Mouse (Mus musculus): ENCODE measurements around the gene Mafg. TPM values are rescaled to one million over a fixed set of nuclear protein-coding genes. Genes with fewer than 3 reads are reported as not detected.
"Not testable (repeated sequence)": the region's sequence is repeated elsewhere in the genome, so short reads cannot be mapped to it uniquely, and the experiment has no call there.

Gene Mafg
- total RNA-seq, 1 experiment from 2014 or later = 76.5 TPM

DNA sequence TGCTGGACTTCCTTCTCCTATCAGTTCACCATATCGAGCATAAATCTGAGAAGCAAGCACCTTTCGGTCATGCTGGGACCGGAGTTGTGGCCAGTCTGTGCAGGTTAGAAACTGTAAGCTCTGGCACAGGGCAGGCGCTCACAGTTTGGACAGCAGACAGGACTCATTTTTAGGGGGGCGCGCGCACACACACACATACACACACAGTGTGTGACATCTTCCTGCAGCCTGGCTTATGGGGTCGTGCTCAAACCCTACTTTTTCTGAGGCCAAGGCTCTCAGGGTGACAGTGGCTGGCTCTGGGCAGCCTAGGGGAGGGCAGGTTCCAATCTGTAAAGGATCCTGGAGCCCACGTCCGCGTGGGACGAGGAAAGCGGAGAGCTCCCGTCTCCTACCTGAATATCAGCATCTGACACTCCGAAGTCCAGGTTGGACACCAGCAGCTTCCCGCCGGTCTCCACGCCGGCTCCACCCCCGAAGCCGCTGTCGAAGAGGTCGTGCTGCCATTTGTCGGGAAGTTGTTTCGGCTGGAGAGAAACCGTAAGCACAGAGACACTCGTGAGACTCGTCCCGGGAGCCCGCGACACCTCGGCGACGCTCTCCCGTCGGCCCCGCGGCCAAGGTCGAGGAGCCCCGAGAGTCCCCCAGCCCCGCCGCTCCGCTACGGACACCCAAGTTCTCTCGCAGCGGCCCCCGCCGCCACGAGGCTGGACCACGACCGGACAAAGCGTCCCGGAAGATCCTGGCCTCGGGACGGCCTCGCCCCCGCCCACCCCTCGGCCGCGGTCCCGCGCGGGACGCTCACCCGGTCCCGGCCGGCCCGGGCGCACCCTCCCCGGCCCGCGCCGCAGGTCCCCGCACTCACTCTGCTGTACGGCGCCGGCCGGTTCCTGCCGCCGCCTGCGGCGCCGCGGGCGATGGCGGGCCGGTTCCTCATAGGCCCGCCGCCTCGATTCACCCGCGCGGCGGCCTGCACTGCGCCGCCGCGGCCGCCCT, 35.9 kb downstream of the Mafg start:
- DNase-seq = peak; percentile 31

DNA sequence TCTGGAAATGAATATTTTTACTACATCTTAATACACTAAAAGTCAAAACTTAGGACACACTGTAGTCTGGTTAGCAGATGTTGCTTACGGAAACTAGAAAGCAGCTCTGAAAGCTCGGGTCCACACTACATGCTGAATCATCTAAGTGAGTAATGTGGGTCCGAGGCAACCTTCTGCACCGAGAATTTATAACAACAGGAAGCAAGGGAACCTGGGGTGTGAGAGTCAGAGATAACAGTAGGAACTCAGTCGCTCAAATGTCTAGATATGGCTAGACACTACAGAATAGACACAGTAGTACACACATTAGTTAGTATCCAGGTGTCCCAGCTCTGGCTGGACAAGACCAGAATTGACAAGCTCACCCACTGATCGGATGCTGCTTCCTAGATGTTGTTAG, 44.9 kb downstream of the Mafg start:
- DNase-seq = no peak

DNA sequence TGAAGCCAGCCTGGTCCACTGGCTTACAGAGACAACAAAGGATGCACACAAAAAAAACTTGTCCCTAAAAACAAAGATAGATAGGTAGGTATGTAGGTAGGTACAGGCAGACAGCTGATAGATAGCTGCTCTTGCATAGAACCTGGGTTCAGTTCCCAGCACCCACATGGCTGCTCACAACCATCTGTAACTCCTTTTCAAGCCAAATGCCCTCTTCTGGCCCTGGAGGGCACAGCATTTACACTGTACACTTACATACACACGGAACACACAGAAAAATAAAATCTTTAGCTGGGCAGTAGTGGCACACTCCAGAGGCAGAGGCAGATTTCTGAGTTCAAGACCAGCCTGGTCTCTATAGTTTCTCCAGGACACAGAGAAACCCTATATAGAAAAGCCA, 49.5 kb downstream of the Mafg start:
- no peak for DNase-seq

DNA sequence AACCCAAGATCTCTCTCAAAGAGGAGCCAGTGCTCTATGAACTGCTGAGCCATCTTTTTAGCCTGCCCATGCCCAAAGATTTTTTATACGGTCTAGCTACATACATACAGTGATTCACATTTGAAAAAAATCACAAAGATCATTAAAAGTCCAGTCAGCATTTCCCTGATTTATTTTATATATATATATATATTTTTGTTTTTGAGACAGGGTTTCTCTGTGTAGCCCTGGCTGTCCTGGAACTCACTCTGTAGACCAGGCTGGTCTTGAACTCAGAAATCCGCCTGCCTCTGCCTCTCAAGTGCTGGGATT, 50.5 kb downstream of the Mafg start:
- not testable (repeated sequence) for DNase-seq

DNA sequence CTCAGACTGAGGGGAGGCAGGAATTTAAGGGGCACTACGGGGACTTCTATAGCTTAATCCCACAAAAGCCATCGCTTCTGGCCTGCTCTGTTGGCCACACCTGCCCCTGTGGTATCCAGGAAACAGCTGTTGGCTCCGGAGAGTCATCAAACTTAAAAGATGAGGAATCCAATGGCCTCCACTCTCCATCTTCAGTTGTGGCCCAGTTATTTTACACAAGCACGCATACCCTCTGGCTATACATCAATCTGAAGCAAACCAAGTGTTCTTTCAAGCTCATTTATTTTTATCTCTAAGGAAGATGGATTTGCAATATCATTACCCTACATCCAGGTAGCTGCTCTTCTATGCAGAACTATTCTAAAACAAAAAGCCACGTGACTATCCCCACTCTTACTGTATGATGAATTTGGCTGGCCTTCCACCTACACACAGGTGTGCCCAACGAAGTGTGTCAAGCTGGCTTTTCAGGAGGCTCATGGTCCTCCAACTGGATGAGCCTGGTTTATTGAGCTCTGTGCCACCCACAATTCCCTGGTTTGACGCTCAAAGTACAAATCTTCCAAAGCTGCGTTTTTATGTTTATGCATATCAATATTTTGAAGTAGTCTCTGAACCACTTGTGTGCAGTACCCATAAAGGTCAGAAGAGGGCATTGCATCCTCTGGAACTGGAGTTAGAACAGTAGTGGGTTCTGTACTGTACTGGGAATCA, 51.0 kb downstream of the Mafg start:
- DNase-seq = no peak

DNA sequence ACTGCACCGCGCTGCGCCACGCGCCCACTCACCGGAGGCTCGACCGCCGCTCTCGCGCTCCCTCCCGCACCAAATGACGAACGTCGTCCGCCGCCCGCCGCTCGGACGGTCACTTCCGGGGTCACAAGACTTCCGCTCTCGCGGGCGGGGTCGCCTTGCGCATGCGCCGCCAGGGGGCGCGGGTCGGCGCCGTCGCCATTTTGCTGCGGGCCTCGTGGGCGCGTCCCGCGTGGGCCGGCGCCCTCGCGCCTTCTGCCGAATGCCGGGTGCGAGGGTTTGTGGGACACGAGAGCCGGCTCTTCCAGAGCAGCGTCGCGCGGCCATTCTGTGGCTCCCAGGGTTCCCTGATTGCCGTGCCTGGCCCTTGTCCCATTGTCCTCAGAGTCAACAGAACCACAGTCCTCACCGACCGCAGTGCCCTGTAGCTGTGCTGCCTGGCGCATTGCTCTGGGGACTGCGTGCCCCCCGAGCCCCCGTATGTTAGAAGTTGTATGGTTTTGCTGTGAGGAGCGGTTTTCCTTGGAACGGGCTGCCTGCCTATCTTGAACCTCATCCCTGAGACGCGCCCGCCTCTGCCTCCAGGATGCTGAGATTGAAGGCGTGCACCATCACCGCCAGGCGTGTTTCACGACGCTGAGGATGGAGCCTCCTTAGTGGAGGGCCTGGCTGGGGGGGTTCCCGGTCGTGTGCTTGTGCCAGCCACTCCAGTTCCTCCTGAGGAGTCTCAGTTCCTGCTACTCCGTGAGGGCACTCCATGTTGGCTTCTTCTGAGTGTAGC, 51.7 kb downstream of the Mafg start, which contains the start of gene Arhgdia:
Arhgdia (minus strand) TSS at position 135 of the 778 bp plus-strand sequence.
- DNase-seq = peak; percentile 92

DNA sequence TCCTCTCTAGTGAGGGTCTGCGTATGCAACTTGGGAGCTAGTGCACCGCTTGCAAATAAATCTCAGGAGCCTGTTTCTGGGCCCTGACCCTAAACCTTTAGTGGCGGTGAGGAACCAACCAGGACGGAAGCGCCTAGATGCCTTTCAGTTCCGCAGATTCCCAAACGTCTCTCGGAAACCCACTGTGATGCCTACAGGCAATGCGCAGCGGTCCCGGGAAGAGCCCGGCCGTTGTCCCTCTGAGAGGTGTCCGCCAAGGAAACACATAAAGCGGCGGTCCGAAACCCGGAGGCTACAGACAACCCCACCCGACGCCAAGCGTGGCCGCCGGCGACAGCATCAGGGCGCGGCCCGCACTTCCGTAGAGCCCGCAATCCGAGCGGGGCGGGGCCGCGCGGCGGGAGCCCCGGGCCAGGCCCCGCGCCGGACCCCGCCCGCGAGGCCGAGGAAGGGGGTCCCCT, 52.5 kb downstream of the Mafg start:
- peak; percentile 48 for DNase-seq

DNA sequence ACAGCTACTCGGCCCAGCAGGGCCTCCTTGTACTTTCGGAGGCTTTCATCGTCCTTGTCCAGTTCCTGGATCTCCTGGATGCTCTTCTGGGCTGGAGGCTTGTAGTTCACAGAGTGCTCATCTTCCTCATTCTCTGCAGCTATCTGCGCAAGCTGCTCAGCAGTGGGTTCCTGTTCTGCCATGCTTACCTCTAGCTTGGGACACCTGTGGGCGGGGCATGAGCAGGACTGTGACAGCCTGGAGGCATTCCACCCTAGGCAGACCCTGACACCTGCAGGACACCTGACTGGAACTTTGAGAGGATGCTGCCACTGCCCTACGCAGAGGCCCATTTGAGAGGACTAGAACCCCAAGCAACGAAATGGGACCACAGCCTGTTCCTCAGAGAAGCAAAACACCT, 53.2 kb downstream of the Mafg start:
- DNase-seq = no peak

DNA sequence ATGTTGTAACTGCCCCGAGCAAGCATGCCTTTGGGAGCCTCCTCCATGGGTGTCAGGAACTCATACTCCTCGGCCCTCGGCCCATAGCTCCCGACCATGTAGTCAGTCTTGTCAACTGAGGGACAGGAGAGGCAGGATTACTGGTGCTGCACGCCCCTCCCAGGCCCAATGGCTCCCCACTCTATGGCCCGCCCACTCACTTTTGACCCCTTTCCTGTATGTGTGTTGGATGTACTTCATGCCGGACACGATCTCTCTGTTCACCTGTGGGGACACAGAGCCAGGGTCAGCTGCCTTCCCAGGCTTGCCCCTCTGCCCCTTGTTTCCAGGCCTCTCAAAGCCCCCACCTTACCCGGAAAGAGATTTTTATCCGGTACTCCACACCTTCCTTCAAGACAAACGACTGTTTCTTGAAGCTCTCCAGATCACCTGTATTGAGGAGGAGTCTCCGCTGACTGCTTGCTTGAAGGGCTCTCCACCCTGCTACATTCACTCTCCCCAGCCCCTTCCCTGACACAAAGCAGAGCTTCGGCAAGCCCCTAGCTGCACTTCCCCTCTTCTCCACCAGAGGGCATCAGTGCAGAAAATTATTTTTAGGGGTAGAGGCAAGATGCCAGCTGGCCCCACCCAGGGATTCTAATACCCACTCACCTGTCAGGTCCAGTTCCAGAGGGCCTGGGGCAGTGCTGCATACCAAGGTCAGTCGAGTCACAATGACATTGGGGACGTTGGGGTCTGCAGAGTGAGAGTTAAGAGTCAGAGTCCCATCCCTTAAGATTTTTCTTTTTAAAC, 53.9 kb downstream of the Mafg start:
- peak; percentile 64 for DNase-seq

DNA sequence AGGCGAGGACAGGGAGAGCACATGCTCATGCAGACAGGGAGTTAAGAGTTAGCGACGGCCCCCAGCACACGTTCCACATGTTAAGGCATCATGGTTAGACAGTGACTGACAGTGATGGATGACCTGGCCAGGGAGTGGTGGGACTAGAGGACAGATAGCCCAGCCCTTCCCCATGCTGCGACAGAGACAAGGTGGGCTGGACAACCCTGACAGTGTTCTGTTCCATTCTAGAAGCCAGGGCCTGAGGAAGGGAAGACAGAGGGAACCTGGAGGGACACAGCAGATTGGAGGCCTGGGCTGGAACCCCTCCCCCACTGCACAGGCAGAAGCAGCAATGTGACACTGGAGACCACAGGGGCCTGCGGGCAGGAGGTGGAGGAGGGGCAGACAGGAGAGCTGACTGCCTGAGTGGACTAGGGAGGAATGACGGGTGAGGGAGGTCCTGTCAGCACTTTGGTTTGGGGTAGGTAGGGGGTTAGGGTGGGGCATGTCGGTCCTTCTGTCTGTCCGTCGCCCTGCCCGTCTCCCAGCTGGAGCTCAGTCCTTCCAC, 54.6 kb downstream of the Mafg start:
- DNase-seq = no peak

DNA sequence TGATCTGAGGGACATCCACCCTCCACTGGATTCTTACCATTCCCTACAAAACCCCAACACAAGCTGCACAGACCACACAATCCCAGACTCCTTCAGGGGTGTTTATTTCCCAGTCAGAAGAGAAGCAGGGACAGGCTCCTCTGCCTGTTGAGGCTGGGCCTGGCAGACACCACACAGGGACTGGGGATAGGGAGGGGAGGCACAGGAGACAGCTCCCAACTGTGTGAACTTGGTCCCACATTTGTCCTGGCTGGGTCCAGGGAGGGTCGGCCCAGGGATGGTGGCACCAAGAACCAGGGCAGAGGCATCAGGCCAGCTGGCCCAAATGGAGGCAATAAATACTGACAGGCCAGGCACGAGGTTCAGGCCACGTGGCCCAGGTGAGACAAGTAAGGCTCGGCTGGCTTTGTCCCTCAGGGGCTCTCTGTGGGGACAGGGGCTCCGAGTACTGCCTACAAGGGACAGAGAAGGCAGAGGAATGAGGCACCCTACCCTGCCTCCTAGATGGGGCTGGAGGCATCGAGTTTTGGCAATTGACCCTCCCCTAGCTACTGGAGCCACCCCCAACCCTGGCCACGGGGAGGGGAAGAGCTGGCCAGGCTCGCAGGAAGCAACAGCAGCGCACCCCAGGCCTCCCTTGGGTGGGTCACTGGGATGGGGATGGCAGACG, 55.2 kb downstream of the Mafg start:
- DNase-seq = no peak

DNA sequence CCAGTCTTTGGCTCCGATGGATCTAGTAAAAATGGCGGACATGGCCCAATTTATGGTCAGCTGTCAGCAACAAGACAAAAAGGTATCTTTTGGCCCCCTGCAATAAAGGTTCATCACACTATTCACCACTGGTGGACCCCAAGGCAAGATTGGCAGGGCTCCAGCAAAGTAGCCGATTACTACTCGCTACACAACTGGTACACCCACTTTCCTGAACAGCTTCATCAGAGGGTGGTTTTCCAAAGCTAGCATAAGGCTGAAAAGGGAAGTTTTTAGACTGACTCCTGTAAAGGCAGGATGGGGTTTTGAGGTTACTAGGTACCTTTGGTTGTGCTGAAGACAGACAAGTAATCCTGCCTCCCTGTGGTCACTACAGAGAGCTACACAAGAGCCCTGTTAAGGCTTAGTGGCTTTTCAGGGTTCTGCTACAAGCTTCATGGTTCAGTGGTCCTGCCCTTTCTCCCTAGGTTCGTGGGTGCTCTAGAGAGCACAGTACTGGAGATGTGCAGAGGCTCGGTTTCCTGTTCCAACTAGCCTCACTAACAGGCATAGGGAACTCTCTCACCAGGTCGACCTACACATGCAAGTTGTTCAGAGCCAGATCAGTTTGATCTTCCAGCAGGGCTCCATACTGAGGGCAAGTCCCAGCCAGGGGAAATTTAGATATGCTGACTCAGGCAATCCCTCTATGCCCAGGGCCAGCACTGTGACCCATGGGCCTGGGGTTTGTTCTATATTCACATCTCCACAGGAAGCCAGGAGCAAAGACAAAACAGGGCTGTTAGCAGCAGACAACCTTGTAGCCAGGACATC, 56.0 kb downstream of the Mafg start:
- no peak for DNase-seq

DNA sequence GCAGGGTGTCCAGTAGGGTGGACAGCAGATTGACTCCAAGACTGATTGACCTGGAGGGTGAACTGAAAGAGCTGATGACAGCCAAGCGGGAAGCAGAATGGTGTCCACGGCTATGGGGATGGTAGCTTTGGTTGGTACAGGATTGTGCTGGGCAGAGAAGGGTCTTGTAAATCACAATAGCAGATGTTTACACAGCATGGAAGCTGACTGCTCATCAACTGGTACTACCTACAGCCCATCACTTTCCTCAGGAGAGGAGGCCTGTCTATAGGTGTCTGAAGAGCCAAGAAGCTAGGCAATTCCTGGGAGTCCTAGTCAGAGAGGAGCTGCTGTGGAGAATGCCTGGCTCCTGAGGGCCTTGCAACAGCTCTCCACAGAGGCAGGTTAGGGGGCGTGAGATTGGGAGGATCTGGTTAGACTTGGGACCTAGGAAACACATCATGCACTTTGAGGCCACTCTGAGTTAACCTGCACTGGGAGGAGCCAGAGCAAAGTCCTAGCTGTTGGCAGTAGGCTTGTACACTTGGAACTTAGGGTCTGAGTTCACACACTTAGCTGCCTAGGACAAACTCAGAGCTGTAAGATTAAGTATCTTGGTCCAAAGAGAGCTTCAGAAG, 56.9 kb downstream of the Mafg start:
- DNase-seq = no peak

DNA sequence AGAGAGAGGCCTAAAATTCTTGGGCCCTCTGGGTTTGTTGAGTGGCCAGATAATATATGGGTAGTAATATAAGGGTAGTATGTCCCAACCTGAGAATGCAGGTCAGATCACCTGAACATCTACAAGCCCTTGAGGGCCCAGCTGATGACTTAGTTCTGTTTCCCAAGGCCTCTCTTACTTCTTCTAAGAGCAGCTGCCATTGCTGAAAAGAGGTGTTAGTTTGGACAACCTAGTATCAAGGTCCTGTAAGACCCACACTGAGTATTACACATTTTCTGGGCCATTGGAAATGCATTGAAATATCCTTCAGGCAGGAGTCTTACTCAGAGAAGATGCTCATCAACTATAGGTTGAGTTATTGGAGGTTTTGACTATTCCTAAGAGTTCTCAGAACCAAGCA, 57.5 kb downstream of the Mafg start:
- DNase-seq = no peak

Small RNA genes lying within 50 kb of the gene (microRNA-seq; reads per million reads assigned to microRNA genes)
- gene Mir6936 = 0 to 0.36 reads per million in 2 experiments

Other genes starting within 250 kb of the Mafg start
- 83.9 and 98.7 TPM in 2 replicates for gene Nploc4, start 195.9 kb downstream of the Mafg start, total RNA-seq (2021)
- 7.3 TPM in 1 of 2 replicates, not detected in the other for gene Tspan10, start 191.0 kb downstream of the Mafg start, total RNA-seq (2021)
- gene Pde6g, start 180.1 kb downstream of the Mafg start, total RNA-seq (2021) = 0.27 TPM in 1 of 2 replicates, not detected in the other
- 33.8 and 41.3 TPM in 2 replicates for gene Oxld1, start 175.5 kb downstream of the Mafg start, total RNA-seq (2021)
- gene Ccdc137, start 175.5 kb downstream of the Mafg start, total RNA-seq (2021) = 24.2 and 27.6 TPM in 2 replicates
- 22.6 and 22.8 TPM in 2 replicates for gene Arl16, start 166.0 kb downstream of the Mafg start, total RNA-seq (2021)
- 96.3 and 104 TPM in 2 replicates for gene Mrpl12, start 149.0 kb downstream of the Mafg start, total RNA-seq (2021)
- 102 and 151 TPM in 2 replicates for gene Slc25a10, start 141.8 kb downstream of the Mafg start, total RNA-seq (2021)
- 1.0 and 3.5 TPM in 2 replicates for gene Gcgr, start 102.9 kb downstream of the Mafg start, total RNA-seq (2021)
- 67.5 and 75.4 TPM in 2 replicates for gene Mcrip1, start 83.9 kb downstream of the Mafg start, total RNA-seq (2021)
- gene Ppp1r27, start 82.5 kb downstream of the Mafg start, total RNA-seq (2021) = 1.4 TPM in 1 of 2 replicates, not detected in the other
- gene P4hb, start 60.3 kb downstream of the Mafg start, total RNA-seq (2021) = 407 and 486 TPM in 2 replicates
- 333 and 334 TPM in 2 replicates for gene Arhgdia, start 52.0 kb downstream of the Mafg start, total RNA-seq (2021)
- gene Alyref, start 35.2 kb downstream of the Mafg start, total RNA-seq (2021) = 101 and 105 TPM in 2 replicates
- 81.5 and 102 TPM in 2 replicates for gene Anapc11, start 35.2 kb downstream of the Mafg start, total RNA-seq (2021)
- 3.1 TPM in 1 of 2 replicates, not detected in the other for gene Npb, start 25.1 kb downstream of the Mafg start, total RNA-seq (2021)
- gene Pcyt2, start 15.7 kb downstream of the Mafg start, total RNA-seq (2021) = 344 and 351 TPM in 2 replicates
- 82.5 and 103 TPM in 2 replicates for gene Sirt7, start 8.4 kb downstream of the Mafg start, total RNA-seq (2021)
- 1.3 TPM in 2 replicates for gene Pycr1, start 10.2 kb upstream of the Mafg start, total RNA-seq (2021)
- gene Myadml2, start 14.6 kb upstream of the Mafg start, total RNA-seq (2021) = not detected in 2 replicates
- gene Notum, start 27.6 kb upstream of the Mafg start, total RNA-seq (2021) = 9.4 and 12.1 TPM in 2 replicates
- gene Aspscr1, start 39.4 kb upstream of the Mafg start, total RNA-seq (2021) = 83.4 and 112 TPM in 2 replicates
- 52.6 and 54.2 TPM in 2 replicates for gene Cenpx, start 80.1 kb upstream of the Mafg start, total RNA-seq (2021)
- gene Lrrc45, start 80.3 kb upstream of the Mafg start, total RNA-seq (2021) = 40.9 and 46.8 TPM in 2 replicates
- 5.6 and 10.0 TPM in 2 replicates for gene Rac3, start 87.9 kb upstream of the Mafg start, total RNA-seq (2021)
- 59.0 and 82.3 TPM in 2 replicates for gene Dcxr, start 93.7 kb upstream of the Mafg start, total RNA-seq (2021)
- 1.9 and 3.7 TPM in 2 replicates for gene Cbr2, start 98.5 kb upstream of the Mafg start, total RNA-seq (2021)
- gene Hmga1b, start 129.2 kb upstream of the Mafg start, total RNA-seq (2021) = 11.4 and 18.7 TPM in 2 replicates
- 21.3 and 23.9 TPM in 2 replicates for gene Rfng, start 150.6 kb upstream of the Mafg start, total RNA-seq (2021)
- 120 and 131 TPM in 2 replicates for gene Gps1, start 150.7 kb upstream of the Mafg start, total RNA-seq (2021)
- gene Dus1l, start 162.8 kb upstream of the Mafg start, total RNA-seq (2021) = 62.7 and 65.8 TPM in 2 replicates
- 1,301 and 1,518 TPM in 2 replicates for gene Fasn, start 190.9 kb upstream of the Mafg start, total RNA-seq (2021)